Mouse (Mus musculus) embryonic facial prominence, embryonic 10.5 days (tissue): ENCODE measurements around the gene Tepp. TPM values are rescaled to one million over a fixed set of nuclear protein-coding genes. Genes with fewer than 3 reads are reported as not detected.

ENCODE experiments used
- polyA plus RNA-seq: library from polyadenylated mRNA; unstranded; fragments of >200 nt; fragmentation: Nextera tagmentation; extraction: Ambion mirVana; gene quantifications from 2 replicates; pipeline ENCODE4 v1.2.1, GENCODE M21; 2016

Gene Tepp
- polyA plus RNA-seq, 1 experiment from 2014 or later, result not detected

Other genes with a start within 250 kb of the Tepp start
- 30.5 and 33.3 TPM in 2 replicates for gene Katnb1, start 229.4 kb upstream of the Tepp start, polyA plus RNA-seq
- 8.4 and 8.7 TPM in 2 replicates for gene Kifc3, start 107.8 kb upstream of the Tepp start, polyA plus RNA-seq
- not detected in 2 replicates for gene Cngb1, start 4.0 kb upstream of the Tepp start, polyA plus RNA-seq
- 11.5 and 12.4 TPM in 2 replicates for gene Zfp319, start 21.4 kb downstream of the Tepp start, polyA plus RNA-seq
- 42.2 and 47.0 TPM in 2 replicates for gene Usb1, start 21.7 kb downstream of the Tepp start, polyA plus RNA-seq
- 11.3 and 12.5 TPM in 2 replicates for gene Mmp15, start 41.7 kb downstream of the Tepp start, polyA plus RNA-seq
- gene Cfap20, start 124.3 kb downstream of the Tepp start, polyA plus RNA-seq, result 141 and 148 TPM in 2 replicates
- 12.6 and 15.2 TPM in 2 replicates for gene Csnk2a2, start 179.5 kb downstream of the Tepp start, polyA plus RNA-seq
- gene Ccdc113, start 223.5 kb downstream of the Tepp start, polyA plus RNA-seq, result 0.11 and 0.30 TPM in 2 replicates